Mouse (Mus musculus): Measurements from ENCODE around the gene Trpc1.

- TF ChIP-seq CTCF (IDR thresholded peaks at IDR 0.05) (no peak), EP300 (IDR thresholded peaks at IDR 0.05) (no peak)
Measured at GRCm38 (mm10) chr9:95749461-95749928, 680 bp downstream of the Trpc1 start.
